Mouse (Mus musculus): ENCODE measurements around the gene Tsfm. TPM values are rescaled to one million over a fixed set of nuclear protein-coding genes. Genes with fewer than 3 reads are reported as not detected.
A peak's percentile ranks its signal among the peaks of the same experiment; 100 is the strongest.

Gene Tsfm
- total RNA-seq, 2 experiments from 2014 or later, result 29.7 to 30.1 TPM

DNA sequence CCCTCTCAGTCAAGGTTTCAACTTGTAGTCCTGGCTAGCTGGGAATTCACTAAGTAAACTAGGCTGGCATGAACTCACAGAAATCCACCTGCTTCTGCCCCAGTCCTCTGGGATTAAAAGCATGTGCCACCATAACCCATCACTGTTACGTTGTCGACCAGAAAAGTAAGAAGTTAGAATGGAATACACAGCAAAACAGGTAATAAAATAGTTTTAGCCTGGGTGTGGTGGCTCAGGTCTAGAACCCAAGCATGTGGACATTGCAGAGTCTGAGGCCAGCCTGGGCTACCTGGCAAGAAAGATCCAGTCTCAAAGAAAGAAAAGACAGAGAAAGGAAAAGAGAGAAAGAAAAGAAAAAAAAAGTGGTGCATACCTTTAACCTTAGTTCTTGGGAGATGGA lies 30.9 kb upstream of the Tsfm start:
- H3K4me3 ChIP-seq, result no peak overlapping the region
- no peak for DNase-seq (ENCODE audit: low spot score in 2 of 2)

DNA sequence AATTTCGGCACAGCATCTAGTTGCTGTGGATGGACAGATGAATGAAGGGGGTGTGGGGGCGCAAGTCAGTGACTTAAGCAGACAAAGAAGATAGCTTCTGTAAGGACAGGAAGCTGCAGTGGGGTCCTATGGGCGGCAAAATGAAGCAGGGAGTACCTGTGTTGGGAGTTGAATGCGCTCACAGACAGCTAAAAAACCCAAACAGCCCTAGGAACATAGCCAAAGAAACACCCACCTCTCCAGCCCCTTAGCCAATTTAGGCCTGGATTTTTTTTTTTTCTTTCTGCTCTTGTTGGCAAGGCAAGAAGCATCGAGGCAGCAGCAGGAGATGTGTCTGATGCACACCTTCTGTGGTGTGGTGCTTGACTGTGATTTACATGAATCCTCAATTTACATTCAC lies 30.4 kb upstream of the Tsfm start:
- Histone ChIP-seq H3K27ac (peak overlapping the region; percentile 89; the same call in 1 of the 2 replicates), H3K4me3 (no peak overlapping the region)
- no peak for DNase-seq (ENCODE audit: low spot score in 2 of 2)
- no peak for TF ChIP-seq CTCF (conservative IDR thresholded peaks at IDR 0.05)

More for the DNA sequence above, 30.9 kb upstream of the Tsfm start:
- peak overlapping the region; percentile 14; the same call in 1 of the 2 replicates for H3K27ac ChIP-seq
- no peak for TF ChIP-seq CTCF (conservative IDR thresholded peaks at IDR 0.05)

DNA sequence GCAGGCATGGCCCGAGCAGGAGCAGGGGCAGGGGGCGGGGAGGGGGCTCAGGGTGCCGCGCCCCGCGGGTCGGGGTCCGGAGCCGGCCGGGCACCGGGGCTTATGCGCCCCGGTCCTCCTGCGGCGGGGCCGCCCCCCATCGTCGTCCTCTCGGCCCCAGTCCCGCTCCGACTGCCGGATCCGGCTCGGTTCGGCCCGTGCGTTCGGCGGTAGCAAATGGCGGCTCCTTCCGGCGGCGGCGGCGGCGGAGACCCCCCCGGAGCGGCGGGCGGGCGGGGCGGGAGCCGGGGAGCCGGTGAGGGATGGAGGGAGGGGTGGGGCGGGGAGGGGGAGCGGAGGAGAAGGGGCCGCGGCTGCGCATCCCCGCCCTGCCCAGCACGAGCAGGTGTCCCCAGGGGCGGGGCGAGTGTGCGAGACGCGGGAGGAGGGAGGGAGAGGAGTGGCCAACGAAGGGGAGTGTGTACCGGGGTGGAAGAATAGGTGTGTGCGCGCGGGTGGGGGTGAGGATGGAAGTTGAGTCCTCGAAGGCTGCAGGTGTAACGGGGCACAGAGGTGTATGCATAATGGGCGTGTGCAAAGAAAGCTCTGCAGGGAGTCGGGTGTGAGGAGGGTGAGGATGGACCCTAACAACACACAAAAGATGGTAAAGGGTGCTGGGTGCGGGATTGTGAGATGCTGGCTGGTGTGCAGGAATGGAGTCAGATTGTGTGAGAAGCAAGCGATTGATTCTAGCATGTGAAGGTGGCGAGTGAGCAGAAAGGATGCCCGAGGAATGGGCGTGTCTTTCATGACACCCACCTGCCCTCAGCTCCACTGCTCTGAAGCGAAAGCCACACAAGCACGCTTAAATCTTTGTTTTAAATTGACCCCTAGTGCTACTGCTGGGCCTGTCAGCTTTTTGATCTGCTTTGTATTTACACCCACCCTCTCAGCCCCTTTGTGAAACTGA lies 29.6 kb upstream of the Tsfm start, which contains the start of gene March9:
TSS of gene March9 (minus strand) at position 217 of the 949 bp plus-strand sequence.
- DNase-seq (ENCODE audit: low spot score in 2 of 2), result peak; percentile 66 to 84
- TF ChIP-seq CTCF (conservative IDR thresholded peaks at IDR 0.05), result no peak
- peak within 1 kb of the TSS; percentile 89 for H3K27ac ChIP-seq
- H3K4me3 ChIP-seq, result peak within 1 kb of the TSS; percentile 62

DNA sequence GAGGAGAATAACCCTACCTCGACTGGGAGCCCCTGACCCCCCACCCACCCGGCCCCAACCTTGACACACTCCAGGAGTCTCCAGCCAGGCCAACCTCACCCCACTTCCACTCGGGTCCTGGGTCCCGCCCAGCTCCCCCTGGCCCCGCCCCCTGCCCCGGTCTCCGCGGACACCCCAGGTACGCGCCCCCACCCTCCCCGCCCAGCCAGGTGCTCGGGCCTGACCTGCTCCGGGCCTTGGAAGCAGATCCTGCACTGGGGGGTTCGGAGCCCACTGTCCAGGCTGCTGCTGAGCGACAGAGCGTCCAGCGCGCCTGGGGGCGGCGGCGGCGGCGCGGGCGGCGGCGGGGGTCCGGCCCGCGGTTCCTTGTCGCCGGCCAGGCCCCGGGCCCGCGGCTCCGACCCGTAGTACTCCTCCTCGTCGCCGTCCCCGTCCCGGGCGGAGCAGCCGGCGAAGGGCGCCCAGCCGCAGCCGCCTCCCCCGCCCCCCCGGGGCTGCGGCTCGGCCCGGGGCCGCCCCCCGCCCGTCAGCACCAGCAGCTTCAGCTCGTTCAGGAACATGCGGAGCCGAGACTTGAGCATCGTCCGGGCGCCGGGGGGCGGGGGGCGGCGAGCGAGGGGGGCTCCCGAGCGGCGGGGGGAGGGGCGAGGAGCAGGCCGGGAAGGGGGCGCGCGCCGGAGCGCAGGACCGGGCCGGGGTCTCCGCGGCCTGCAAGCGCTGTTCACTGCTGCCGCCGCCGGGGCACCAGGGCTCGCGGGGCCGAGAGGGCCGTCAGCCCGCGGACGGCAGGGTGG lies 28.7 kb upstream of the Tsfm start:
- TF ChIP-seq CTCF (conservative IDR thresholded peaks at IDR 0.05), result no peak
- DNase-seq (ENCODE audit: low spot score in 2 of 2), result no peak
- peak overlapping the region; percentile 62 for H3K4me3 ChIP-seq
- peak overlapping the region; percentile 89 for H3K27ac ChIP-seq

DNA sequence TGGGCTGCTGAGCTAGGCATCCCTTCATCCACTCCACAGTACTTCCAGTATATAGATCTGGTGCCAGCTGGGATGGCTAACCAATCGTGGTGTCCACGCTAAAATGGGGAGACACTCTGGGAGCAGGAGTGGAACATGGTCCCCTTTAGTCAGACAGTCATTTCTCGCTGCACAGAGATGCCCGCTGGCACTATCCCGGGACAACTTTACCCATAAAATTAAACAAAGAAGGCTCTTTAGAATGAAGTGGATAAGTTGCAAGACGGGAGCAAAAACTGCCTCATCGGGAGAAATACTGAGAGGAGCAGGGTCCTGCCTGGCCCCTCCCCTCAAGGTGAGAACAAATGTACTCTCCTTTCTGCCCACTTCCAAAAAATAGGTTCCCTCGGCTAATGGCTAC lies 28.1 kb upstream of the Tsfm start:
- DNase-seq (ENCODE audit: low spot score in 2 of 2), result no peak
- Histone ChIP-seq H3K4me3 (peak overlapping the region; percentile 62), H3K27ac (no peak overlapping the region)
- TF ChIP-seq CTCF (conservative IDR thresholded peaks at IDR 0.05), result no peak

DNA sequence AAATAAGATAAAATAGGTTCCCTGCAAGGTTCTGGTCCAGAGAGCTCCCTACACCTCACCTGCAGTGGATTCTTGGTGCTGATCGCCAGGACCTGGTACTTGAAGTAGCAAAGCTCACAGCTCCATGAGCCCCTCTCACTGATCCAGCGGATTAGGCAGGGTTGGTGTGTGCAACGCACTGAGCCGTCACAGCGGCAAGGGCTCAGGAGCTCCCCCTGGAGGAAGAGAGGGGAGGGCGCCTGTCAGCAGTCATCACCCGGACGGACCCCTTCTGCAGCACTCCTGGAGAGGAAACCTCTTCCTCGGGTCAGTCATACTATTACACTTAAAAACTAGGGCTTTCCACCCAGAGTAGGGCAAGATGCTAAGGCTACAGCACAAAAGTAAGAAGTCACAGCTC lies 27.5 kb upstream of the Tsfm start:
- Histone ChIP-seq H3K27ac (no peak overlapping the region), H3K4me3 (peak overlapping the region; percentile 62)
- peak; percentile 79 to 89 for DNase-seq (ENCODE audit: low spot score in 2 of 2)
- TF ChIP-seq CTCF (conservative IDR thresholded peaks at IDR 0.05), result peak; percentile 99

DNA sequence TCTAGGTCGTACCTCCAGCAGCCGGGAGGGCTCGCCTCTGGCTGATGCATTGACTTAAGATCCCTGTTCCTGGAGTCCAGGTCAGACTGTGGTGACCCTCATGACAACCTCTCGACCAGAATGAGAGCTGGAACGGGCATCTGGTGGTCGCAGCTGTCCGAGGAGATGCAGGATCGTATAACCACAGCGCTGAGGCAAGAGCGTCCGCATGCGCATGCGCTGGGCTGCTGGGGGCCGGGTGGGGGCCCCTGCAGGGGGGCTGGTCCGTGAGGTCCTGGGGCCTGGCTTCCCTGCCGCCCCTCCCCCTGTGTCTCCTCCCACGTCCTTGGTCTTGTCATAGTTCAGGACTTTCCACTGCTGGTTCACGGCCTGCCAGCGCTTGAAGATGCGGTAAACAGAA lies 25.9 kb upstream of the Tsfm start:
- DNase-seq (ENCODE audit: low spot score in 2 of 2), result no peak
- no peak overlapping the region for H3K27ac ChIP-seq
- no peak for TF ChIP-seq CTCF (conservative IDR thresholded peaks at IDR 0.05)
- H3K4me3 ChIP-seq, result no peak overlapping the region

DNA sequence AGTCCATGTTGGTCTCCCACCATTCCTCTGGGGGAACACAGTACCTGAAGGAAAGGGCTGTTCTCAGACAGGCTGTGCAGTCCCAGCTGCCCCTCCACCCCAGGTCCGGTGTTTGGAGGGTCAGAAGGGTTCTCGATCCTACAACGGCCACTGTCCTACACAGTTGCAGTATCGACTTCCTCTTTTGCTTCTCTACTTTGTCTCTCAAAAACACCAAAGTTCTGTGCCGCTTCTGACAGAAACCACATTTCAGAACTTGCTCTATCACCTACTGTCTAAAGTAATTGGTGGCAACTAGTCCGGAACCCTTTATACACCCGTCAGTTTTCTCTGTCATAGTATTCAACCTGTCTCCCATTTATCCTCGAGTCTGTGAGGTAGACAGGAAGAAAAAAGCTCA lies 24.8 kb upstream of the Tsfm start:
- no peak for TF ChIP-seq CTCF (conservative IDR thresholded peaks at IDR 0.05)
- H3K4me3 ChIP-seq, result no peak overlapping the region
- H3K27ac ChIP-seq, result no peak overlapping the region
- DNase-seq (ENCODE audit: low spot score in 2 of 2), result no peak

DNA sequence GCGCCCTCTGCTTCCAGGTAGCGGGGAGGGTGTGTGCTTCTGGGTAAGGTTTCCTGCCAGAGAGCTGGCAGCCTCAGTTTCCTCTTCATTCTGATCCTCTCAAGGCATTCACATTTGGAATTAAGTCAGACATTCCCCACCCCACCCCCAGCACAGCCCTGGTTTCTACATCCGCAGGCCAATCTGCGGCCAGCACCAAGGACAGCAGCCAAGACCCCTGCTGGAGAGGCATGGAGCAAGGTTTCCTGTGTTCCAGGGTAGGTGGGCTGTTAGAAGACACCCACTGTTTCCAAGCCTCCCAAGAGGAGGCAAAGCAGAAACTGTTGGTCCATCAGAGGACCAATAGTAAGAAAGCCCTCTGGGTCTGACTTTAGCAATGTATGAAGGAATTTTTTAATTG lies 24.0 kb upstream of the Tsfm start:
- DNase-seq (ENCODE audit: low spot score in 2 of 2), result no peak
- no peak overlapping the region for H3K4me3 ChIP-seq
- H3K27ac ChIP-seq, result no peak overlapping the region
- TF ChIP-seq CTCF (conservative IDR thresholded peaks at IDR 0.05), result no peak

DNA sequence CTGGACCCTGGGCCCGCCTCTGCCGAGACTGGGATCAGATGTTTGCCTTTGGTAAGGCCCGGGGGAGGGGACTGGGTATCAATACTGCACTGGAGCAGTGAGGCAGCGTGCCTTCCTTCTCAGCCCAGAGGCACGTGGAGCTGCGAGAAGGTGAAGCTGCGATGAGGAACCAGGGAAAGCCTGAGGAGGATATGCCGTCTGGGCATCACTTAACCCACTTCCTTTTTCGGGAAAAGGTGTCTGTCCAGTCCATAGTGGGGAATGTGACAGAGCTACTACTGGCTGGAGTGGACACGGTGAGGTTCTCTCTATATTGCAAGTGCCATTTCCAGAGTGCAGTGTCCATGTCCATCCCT lies 19.5 kb upstream of the Tsfm start:
- no peak for DNase-seq (ENCODE audit: low spot score in 2 of 2)
- TF ChIP-seq CTCF (conservative IDR thresholded peaks at IDR 0.05), result no peak
- H3K4me3 ChIP-seq, result no peak overlapping the region
- no peak overlapping the region for H3K27ac ChIP-seq

DNA sequence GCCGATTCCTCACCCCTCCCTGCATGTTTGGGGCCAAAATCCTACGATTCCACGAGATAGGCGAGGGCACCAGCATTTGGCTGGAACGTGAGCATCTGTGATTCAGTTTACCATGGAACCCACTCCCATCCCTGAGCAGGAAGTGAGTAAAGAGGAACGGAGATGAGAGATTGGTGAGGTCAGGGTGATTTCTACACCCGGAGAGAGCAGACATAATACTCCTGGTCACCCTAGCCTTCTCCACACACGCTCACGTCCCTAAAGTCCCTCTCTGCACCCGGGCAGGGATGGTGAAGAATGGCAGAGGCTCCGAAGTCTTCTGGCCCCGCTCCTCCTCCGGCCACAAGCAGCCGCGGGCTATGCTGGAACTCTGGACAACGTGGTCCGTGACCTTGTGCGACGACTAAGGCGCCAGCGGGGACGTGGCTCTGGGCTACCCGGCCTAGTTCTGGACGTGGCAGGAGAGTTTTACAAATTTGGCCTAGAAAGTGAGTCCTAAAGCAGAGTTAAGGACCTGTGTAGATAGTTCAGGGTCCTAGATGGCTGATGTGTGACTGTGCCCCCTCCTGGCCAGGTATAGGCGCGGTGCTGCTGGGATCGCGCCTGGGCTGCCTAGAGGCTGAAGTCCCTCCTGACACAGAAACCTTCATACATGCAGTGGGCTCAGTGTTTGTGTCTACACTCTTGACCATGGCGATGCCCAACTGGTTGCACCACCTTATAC lies 18.9 kb upstream of the Tsfm start:
- no peak for DNase-seq (ENCODE audit: low spot score in 2 of 2)
- peak; percentile 35 for TF ChIP-seq CTCF (conservative IDR thresholded peaks at IDR 0.05)
- no peak overlapping the region for H3K27ac ChIP-seq
- H3K4me3 ChIP-seq, result no peak overlapping the region

DNA sequence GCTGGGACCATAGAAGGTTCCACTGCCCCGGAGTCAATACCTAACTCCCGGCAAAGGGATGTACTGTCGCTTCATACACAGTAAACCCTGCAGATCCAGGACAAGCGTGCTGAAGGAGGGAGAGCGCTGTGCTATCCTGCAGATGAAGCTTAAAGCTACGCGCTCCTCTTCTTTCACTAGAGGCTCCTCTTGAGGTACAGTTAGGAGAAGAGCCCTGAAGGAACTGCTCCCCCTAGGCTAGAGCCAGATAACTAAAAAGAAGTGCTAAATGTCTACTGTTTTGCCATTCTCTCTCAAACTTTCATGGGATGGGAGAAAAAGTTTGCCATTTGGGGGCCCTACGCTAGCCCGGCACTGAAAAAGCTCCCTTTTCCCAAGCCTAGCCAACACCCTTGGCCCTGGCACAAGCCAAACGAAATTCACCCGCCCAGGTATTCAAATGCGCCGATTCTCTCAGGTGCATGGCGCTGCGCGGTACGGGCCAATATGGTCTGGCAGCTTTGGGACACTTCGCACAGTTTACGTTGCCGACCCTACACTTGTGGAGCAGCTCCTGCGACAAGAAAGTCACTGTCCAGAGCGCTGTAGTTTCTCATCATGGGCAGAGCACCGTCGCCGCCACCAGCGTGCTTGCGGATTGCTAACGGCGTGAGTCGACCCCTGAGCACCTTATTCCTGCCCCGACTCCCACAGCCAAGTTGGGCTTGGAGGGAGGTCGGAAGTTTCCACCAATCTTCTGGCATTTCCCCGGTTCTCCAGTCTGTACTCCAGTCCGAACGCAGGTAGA lies 18.2 kb upstream of the Tsfm start:
- peak; percentile 52 for TF ChIP-seq CTCF (conservative IDR thresholded peaks at IDR 0.05)
- DNase-seq (ENCODE audit: low spot score in 2 of 2), result no peak
- Histone ChIP-seq H3K4me3 (no peak overlapping the region), H3K27ac (no peak overlapping the region)

Data from layer of hippocampus, adult 2 months (tissue).